Mouse (Mus musculus) liver, embryonic 11.5 days (tissue): ENCODE data around the gene Olfm3. TPM values are rescaled to one million over a fixed set of nuclear protein-coding genes. Genes with fewer than 3 reads are reported as not detected.

ENCODE experiments used
- ATAC-seq: fragments of 200-750 bp; cut with Nextera tagmentation; replicated peaks from 2 replicates; pipeline ENCODE4 v1.8.0; 2017; ENCODE audit warnings: moderate number of reproducible peaks, mild to moderate bottlenecking, moderate TSS enrichment, moderate library complexity; ENCODE audit not compliant: low FRiP score
- DNase-seq: peaks from one replicate; pipeline ENCODE4 v3.0.0-alpha.2; 2017; ENCODE audit warnings: low spot score
- H3K27ac ChIP-seq: fragments of 300-500 bp; sonication (generic); 2 replicates; pipeline ENCODE4 v1.5.1; 2014; ENCODE audit warnings: mild to moderate bottlenecking, low read depth, low read length, control low read depth
- H3K27me3 ChIP-seq: fragments of 300-500 bp; sonication (generic); replicated peaks from 2 replicates; pipeline ENCODE4 v1.6.1; 2014; ENCODE audit warnings: low read length, mixed read lengths; ENCODE audit not compliant: control insufficient read depth, insufficient read depth
- H3K36me3 ChIP-seq: fragments of 300-500 bp; sonication (generic); 2 replicates; pipeline ENCODE4 v1.6.1; 2014; ENCODE audit warnings: mild to moderate bottlenecking, low read length, moderate library complexity, mixed read lengths; ENCODE audit not compliant: control insufficient read depth, insufficient read depth
- H3K4me1 ChIP-seq: fragments of 300-500 bp; sonication (generic); replicated peaks from 2 replicates; pipeline ENCODE4 v1.6.1; 2014; ENCODE audit warnings: low read length, mixed read lengths; ENCODE audit not compliant: control insufficient read depth, insufficient read depth
- H3K4me2 ChIP-seq: fragments of 300-500 bp; sonication (generic); 2 replicates; pipeline ENCODE4 v1.6.1; 2014; ENCODE audit warnings: mild to moderate bottlenecking, control low read depth, moderate library complexity
- H3K4me3 ChIP-seq: fragments of 300-500 bp; sonication (generic); 2 replicates; pipeline ENCODE4 v1.5.1; 2014; ENCODE audit warnings: low read depth, low read length, control low read depth
- H3K9ac ChIP-seq: fragments of 300-500 bp; sonication (generic); 2 replicates; pipeline ENCODE4 v1.6.1; 2014; ENCODE audit warnings: low read depth, low read length, control low read depth
- H3K9me3 ChIP-seq: fragments of 300-500 bp; sonication (generic); 2 replicates; pipeline ENCODE4 v1.6.1; 2016; ENCODE audit warnings: low read length, inconsistent platforms, mixed read lengths; ENCODE audit not compliant: control insufficient read depth
- WGBS: fragments of 180-500 bp; shearing (Covaris S2); extraction: QIAGEN DNeasy Blood & Tissue Kit; methylation state at CpG from one replicate; pipeline ENCODE4 v1.1.7; 2014; 5-methylcytosine and 5-hydroxymethylcytosine counted together
- polyA plus RNA-seq: library from polyadenylated mRNA; unstranded; fragments of >200 nt; fragmentation: Nextera tagmentation; extraction: Ambion mirVana; gene quantifications from 2 replicates; pipeline ENCODE4 v1.2.1, GENCODE M21; 2014

Gene Olfm3
- polyA plus RNA-seq, 1 experiment from 2014 or later: 0.10 TPM

DNA sequence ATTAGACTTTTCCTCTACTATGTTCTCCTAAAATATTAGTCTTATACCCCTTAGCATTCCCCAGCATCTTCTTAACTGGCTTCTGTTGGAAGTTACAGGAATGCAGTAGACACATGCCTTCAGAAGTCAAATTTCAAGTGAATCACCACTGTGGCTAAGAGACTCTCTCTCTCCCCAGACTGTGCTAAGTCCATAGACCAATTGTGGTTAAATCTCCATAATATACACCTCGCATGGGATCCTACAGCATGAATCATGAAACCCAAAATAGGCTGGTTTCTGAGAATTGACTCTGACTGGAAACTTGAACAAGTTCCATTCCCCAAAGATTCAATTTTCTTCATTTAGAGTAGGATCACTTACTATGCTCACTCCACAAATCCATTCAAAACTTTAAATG, 124.2 kb downstream of the Olfm3 start:
- DNase-seq: no peak
- 75% methylated on average over 1 of the region's 1 CpGs for WGBS
- Histone ChIP-seq H3K4me3 (no peak overlapping the region), H3K9ac (no peak overlapping the region), H3K4me2 (no peak overlapping the region), H3K9me3 (no peaks in the 10 kb centered on the region), H3K36me3 (no peaks in the 10 kb centered on the region), H3K27me3 (no peaks in the 10 kb centered on the region), H3K27ac (no peak overlapping the region), H3K4me1 (no peaks in the 10 kb centered on the region)
- no peak for ATAC-seq

DNA sequence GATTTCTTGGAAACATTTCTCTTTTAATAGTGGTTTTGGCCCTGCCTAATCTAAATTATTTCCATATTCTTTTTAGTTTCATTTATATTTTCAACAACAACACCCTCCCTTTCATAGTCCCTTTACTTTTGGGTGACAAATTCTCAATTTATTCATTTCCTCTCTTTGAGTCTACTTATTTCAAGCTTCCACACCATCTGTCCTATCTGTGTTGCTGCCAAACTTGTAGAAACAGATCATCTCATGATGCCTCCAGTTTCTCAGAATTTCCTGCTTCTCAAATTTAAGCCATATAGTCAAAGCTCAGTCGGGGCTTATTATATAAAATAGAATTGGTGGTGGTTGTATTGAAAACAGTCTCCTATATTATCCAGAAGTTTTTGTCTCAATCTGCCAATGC, 124.7 kb downstream of the Olfm3 start:
- Histone ChIP-seq H3K27me3 (no peaks in the 10 kb centered on the region), H3K27ac (no peak overlapping the region), H3K9me3 (no peaks in the 10 kb centered on the region), H3K36me3 (no peaks in the 10 kb centered on the region), H3K9ac (no peak overlapping the region), H3K4me2 (no peak overlapping the region), H3K4me3 (no peak overlapping the region), H3K4me1 (no peaks in the 10 kb centered on the region)
- ATAC-seq: no peak
- no peak for DNase-seq
- 74% methylated on average over 1 of the region's 1 CpGs for WGBS

DNA sequence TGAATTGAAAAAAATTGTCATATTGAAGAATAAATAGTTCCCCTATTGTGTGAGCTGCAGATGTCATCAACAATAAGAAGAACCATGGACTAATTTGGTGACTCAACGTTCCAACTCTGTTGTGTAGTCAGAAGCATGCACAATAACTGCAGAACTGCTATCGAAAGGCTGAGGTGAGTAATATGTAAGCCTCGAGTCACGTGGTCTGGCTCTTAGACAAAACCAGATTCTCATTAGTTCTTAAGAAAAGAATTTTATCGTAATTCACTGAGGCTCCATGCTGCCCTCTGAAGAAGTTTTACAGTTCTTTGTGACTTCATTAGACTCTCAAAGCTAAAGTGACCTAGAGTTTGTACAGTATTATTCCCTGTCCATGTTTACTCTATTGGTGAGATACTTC, 145.2 kb downstream of the Olfm3 start:
- Histone ChIP-seq H3K27me3 (no peaks in the 10 kb centered on the region), H3K4me3 (no peak overlapping the region), H3K27ac (no peak overlapping the region), H3K9ac (no peak overlapping the region), H3K9me3 (no peaks in the 10 kb centered on the region), H3K4me2 (no peak overlapping the region), H3K36me3 (no peaks in the 10 kb centered on the region), H3K4me1 (no peaks in the 10 kb centered on the region)
- no peak for ATAC-seq
- WGBS: 84% methylated on average over 5 of the region's 5 CpGs
- no peak for DNase-seq

DNA sequence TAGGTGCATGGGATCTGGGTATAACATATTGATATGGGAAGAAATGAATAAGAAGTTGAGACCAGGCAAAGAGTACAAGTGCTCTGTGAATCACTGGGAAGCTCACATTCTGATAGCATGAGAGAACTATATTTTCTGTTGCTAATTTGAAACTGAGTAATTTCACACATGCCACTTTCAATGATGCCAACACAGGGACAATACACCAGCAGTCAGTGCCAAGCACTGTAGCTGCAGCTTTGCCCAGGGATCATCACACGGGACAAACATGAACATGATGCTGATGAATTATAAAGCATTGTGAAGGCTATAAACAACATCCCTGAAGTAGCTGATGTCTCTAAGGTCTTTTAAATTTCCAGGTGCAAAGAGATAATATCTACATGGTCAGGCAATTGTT, 161.0 kb downstream of the Olfm3 start:
- Histone ChIP-seq H3K4me1 (no peaks in the 10 kb centered on the region), H3K27me3 (no peaks in the 10 kb centered on the region), H3K4me2 (no peak overlapping the region), H3K4me3 (no peak overlapping the region), H3K9me3 (no peaks in the 10 kb centered on the region), H3K9ac (no peak overlapping the region), H3K27ac (no peak overlapping the region), H3K36me3 (no peaks in the 10 kb centered on the region)
- WGBS: 76% methylated on average over 1 of the region's 1 CpGs
- DNase-seq (no peak), ATAC-seq (no peak)

DNA sequence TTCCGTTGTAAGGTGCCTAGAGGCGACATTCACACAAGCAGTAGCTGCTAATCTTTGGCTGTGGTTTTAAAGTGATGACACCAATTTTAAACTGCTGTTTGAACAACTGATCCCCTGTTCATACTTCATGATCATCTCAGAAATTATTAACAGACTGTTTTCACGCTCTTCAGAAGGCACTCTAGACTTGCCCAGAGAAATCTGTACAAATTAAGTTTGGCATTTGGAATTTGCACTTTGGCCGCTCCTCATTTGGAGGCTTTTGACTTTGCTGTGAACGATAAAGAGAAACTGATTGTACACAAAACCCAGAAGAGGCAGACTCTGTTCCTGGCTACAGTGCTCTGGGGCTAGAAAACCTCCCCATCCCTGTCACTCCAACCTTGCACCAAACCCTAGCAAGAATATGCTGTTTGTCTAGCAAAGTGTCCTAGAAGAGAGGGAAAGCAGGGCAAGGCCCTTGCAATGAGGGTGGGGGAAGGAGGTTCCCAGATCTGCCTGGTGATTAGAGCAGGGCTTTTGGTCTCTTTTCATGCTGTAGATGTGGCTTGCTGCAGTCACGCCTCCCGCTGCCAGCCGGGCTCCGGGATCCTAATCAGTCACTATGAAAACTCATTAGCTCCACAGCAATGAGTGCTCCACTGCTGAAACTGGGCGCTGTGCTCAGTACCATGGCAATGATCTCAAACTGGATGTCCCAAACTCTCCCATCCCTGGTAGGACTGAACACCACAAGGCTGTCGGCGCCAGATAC, 176.7 kb downstream of the Olfm3 start:
- Histone ChIP-seq H3K27me3 (no peaks in the 10 kb centered on the region), H3K9ac (no peak overlapping the region), H3K4me3 (no peak overlapping the region), H3K4me2 (no peak overlapping the region), H3K4me1 (no peaks in the 10 kb centered on the region), H3K36me3 (no peaks in the 10 kb centered on the region), H3K9me3 (no peaks in the 10 kb centered on the region), H3K27ac (no peak overlapping the region)
- 49% methylated on average over 12 of the region's 12 CpGs for WGBS
- DNase-seq: no peak
- no peak for ATAC-seq

DNA sequence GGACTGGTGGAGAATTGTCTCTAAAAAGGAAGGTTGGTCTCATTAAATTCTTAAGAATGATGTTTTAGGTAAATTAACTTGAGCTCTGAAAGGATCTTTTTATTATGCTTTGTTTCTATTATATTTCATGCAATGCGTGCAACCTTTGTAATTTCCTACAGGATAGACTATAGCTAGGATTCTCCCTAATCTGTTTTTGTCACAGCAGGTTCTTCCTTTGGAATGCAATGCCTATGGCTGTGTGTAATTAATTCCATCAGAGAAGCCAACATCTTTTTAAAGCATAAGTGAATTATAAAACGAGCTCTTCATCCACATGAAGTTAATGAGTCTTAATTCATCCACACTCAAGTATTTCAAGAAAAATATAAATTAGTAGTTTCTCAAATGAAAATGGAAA, 177.5 kb downstream of the Olfm3 start:
- Histone ChIP-seq H3K27ac (no peak overlapping the region), H3K9me3 (no peaks in the 10 kb centered on the region), H3K27me3 (no peaks in the 10 kb centered on the region), H3K4me3 (no peak overlapping the region), H3K4me1 (no peaks in the 10 kb centered on the region), H3K9ac (no peak overlapping the region), H3K4me2 (no peak overlapping the region), H3K36me3 (no peaks in the 10 kb centered on the region)
- ATAC-seq: no peak
- WGBS: 64% methylated on average over 2 of the region's 2 CpGs
- no peak for DNase-seq

DNA sequence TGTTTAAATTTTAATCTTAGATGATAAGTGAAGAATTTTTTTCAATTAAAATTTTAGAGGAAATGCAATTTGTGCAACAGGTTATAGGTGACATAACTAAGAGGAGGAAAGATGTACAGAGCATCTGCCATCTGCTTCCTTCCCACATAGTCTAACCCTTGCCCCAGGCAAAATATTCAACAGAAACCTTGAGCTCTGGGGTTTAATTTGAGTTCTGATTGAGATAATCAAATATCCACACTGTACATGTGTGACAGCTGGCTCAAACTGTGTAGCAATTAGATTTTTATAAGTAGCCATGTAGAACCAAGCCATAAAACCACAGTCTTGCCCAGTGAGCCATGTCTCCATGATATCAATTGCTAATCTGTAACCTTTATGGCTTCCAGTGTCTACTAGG, 179.1 kb downstream of the Olfm3 start:
- H3K4me3 ChIP-seq: no peak overlapping the region
- H3K4me1 ChIP-seq: no peaks in the 10 kb centered on the region
- H3K27ac ChIP-seq: no peak overlapping the region
- no peaks in the 10 kb centered on the region for H3K27me3 ChIP-seq
- no peaks in the 10 kb centered on the region for H3K9me3 ChIP-seq
- no peak for ATAC-seq
- H3K36me3 ChIP-seq: no peaks in the 10 kb centered on the region
- no peak for DNase-seq
- no peak overlapping the region for H3K4me2 ChIP-seq
- H3K9ac ChIP-seq: no peak overlapping the region

DNA sequence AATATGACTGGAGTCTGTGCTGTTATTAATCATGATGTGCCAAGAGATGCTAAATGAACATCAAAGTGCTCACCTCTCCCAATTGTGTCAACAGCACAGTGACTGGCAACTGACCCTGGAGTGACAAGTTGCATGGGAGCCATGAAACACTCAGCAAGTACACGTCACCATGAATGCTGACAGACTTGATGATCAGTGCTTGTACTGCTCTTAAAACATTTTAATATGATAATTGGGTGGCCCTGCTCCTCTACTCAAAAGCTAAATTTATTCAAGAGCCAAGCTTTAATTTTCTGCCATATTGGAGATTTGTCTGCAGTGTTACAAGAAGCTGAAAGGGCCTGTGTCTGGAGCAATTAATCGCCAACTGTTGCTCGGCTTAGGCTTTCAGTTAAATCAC, 184.4 kb downstream of the Olfm3 start:
- ATAC-seq (no peak), DNase-seq (no peak)
- no peaks in the 10 kb centered on the region for H3K36me3 ChIP-seq
- no peak overlapping the region for H3K27ac ChIP-seq
- 85% methylated on average over 3 of the region's 3 CpGs for WGBS
- H3K9me3 ChIP-seq: no peaks in the 10 kb centered on the region
- H3K4me1 ChIP-seq: no peaks in the 10 kb centered on the region
- H3K27me3 ChIP-seq: no peaks in the 10 kb centered on the region
- H3K4me3 ChIP-seq: no peak overlapping the region
- H3K9ac ChIP-seq: no peak overlapping the region
- H3K4me2 ChIP-seq: no peak overlapping the region

DNA sequence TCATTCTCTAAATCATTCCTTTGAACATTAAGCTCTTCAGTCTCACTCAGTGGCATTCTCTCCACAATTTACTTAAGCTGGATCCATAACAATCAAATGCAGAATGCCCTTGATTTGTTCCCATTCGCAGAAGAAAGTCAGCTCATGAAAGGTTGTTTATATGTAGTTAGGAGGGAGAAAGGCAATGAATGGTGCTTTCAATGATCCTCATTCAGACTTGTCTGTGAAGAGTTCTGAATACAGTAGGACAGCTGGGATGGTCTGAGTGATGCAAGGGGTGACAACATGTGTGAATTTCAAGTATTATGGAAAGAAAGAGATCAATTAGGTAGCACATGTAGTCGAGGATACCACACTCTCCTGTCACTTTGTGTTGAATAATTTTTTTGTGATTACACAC, 186.8 kb downstream of the Olfm3 start:
- no peak overlapping the region for H3K4me2 ChIP-seq
- no peak for DNase-seq
- no peak overlapping the region for H3K9ac ChIP-seq
- no peaks in the 10 kb centered on the region for H3K9me3 ChIP-seq
- no peaks in the 10 kb centered on the region for H3K4me1 ChIP-seq
- no peak overlapping the region for H3K27ac ChIP-seq
- H3K4me3 ChIP-seq: no peak overlapping the region
- ATAC-seq: no peak
- no peaks in the 10 kb centered on the region for H3K27me3 ChIP-seq
- H3K36me3 ChIP-seq: no peaks in the 10 kb centered on the region
- 47% methylated on average over 2 of the region's 2 CpGs for WGBS
